Mouse (Mus musculus) thymus, adult 2 months (tissue): ENCODE data around the gene Olfr118. TPM values are rescaled to one million over a fixed set of nuclear protein-coding genes. Genes with fewer than 3 reads are reported as not detected.
"Not testable (repeated sequence)": the region's sequence is repeated elsewhere in the genome, so short reads cannot be mapped to it uniquely, and the experiment has no call there.

Source experiments
- DNase-seq: peaks from one replicate; pipeline ENCODE4 v3.0.0; 2021
- H3K27ac ChIP-seq: fragments of 200-500 bp; 2 replicates; pipeline ENCODE4 v1.5.1; 2012; ENCODE audit warnings: low read length, control low read depth; ENCODE audit not compliant: control insufficient read depth, insufficient read depth
- H3K27me3 ChIP-seq: fragments of 200-500 bp; 2 replicates; pipeline ENCODE4 v1.6.1; 2012; ENCODE audit warnings: mild to moderate bottlenecking, low read length, moderate library complexity, mixed read lengths; ENCODE audit not compliant: control insufficient read depth, insufficient read depth
- H3K36me3 ChIP-seq: fragments of 200-500 bp; 2 replicates; pipeline ENCODE4 v1.6.1; 2012; ENCODE audit warnings: mild to moderate bottlenecking, low read length, moderate library complexity; ENCODE audit not compliant: control insufficient read depth, insufficient read depth
- H3K4me1 ChIP-seq: fragments of 200-500 bp; replicated peaks from 2 replicates; pipeline ENCODE4 v1.6.1; 2012; ENCODE audit warnings: low read length; ENCODE audit not compliant: control insufficient read depth, insufficient read depth
- H3K4me3 ChIP-seq: fragments of 200-500 bp; 2 replicates; pipeline ENCODE4 v1.5.1; 2012; ENCODE audit warnings: mild to moderate bottlenecking, low read length, control low read depth, moderate library complexity; ENCODE audit not compliant: control insufficient read depth, insufficient read depth
- CTCF ChIP-seq: fragments of 200-500 bp; IDR thresholded peaks from 2 replicates; pipeline ENCODE4 v1.5.1; 2012; ENCODE audit warnings: mild to moderate bottlenecking, control low read depth, low read length, moderate library complexity, borderline replicate concordance; ENCODE audit not compliant: control insufficient read depth, poor library complexity, insufficient read depth; ENCODE audit errors: extremely low read depth
- POLR2A ChIP-seq: fragments of 200-500 bp; IDR thresholded peaks from 2 replicates; pipeline ENCODE4 v1.6.1; 2012; ENCODE audit warnings: mild to moderate bottlenecking, low read length, control low read depth, moderate library complexity; ENCODE audit not compliant: control insufficient read depth, poor library complexity, insufficient read depth; ENCODE audit errors: extremely low read depth
- WGBS: fragments of 180-500 bp; shearing (Covaris S2); methylation state at CpG from one replicate; pipeline ENCODE4 v1.1.7; 2018; 5-methylcytosine and 5-hydroxymethylcytosine counted together
- polyA plus RNA-seq: library from polyadenylated mRNA; depleted of rRNA; stranded (reverse); fragments of >200 nt; gene quantifications from 2 replicates; pipeline ENCODE4 v1.2.3, GENCODE M21; 2012; rRNA removed

Olfr118 gene
- polyA plus RNA-seq = not detected in 2 replicates

DNA sequence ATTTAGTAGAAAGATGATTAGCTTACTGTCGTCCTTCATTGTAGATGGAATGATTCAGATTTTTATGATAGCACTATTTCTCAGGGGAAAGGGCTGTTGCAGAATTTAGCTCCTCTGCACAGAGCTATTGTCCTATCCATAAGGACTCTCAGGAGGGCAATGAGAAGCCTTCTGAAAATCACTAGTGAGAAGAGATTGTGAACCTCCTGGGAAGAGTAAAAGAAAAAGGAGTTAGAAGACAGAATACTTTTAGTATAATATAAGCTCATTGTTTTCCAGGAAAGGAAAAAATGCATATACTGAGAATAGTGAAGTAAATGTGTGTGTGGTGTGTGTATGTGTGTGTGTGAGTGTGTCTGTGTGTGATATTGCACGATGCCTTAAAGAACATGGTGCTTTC is at the start of gene Olfr118:
Gene Olfr118, plus strand, starts transcription at position 301 of the 400 bp plus-strand sequence.
- H3K27me3 ChIP-seq = no peaks in the 10 kb centered on the region
- no peak for TF ChIP-seq POLR2A
- no peak for TF ChIP-seq CTCF
- H3K4me1 ChIP-seq = no peaks in the 10 kb centered on the region
- no peak within 1 kb of the TSS for H3K27ac ChIP-seq
- DNase-seq = no peak
- H3K4me3 ChIP-seq = no peak within 1 kb of the TSS
- no peaks in the 10 kb centered on the region for H3K36me3 ChIP-seq
- 76% methylated on average over 2 of the region's 2 CpGs for WGBS

DNA sequence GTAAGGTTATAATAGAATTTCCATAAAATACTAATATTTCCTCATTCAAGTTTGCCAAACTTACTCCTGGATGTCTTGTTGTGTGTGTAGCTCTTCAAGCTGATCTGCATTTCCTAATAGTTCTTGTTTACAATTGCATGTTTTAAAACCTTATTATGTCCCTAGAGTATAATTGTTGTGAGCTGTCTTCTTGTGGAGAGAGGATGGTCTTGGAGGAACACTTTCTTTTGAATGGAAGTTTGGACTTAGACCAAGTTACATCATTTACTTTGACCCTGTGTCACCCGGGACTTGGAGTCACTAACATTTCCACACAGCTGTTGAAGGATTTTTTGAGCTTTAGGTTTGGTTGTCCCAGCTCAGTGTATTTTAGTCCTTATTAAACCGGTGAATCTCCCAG is 39.8 kb upstream of the Olfr118 start, which contains the start of the genes Olfr115 and Olfr116:
Gene Olfr115, minus strand, starts transcription at position 101 of the 400 bp plus-strand sequence.
Gene Olfr116, minus strand, starts transcription at position 191 of the 400 bp plus-strand sequence.
- Histone ChIP-seq H3K36me3 (no peaks in the 10 kb centered on the region), H3K27me3 (no peaks in the 10 kb centered on the region), H3K4me1 (no peaks in the 10 kb centered on the region), H3K4me3 (no peak within 1 kb of the TSS), H3K27ac (no peak within 1 kb of the TSS)
- TF ChIP-seq POLR2A = no peak
- TF ChIP-seq CTCF = no peak
- 87% methylated on average over 2 of the region's 2 CpGs for WGBS
- DNase-seq = no peak

DNA sequence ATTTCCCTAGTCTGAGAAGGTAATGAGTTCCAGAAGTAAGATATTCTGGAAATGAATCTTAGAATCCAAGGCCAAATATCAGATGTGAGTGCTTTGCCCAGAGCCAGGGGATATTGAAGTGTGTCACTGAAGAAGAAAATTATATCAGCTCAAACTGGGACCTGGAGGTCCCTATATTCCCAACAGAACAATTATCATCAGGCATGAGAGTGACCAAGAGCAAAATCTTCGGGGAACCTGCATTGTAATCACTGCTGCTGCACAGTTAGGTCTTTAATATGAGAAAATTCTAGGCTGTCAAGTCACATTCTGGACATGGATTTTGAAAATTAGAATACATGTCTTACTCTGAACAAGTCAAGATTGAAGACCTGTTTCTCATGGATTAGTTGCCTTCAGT is 3.1 kb upstream of the Olfr118 start, which contains the start of gene Olfr117:
Gene Olfr117, minus strand, starts transcription at position 101 of the 400 bp plus-strand sequence.
- DNase-seq = no peak
- no peaks in the 10 kb centered on the region for H3K27me3 ChIP-seq
- no peaks in the 10 kb centered on the region for H3K4me1 ChIP-seq
- TF ChIP-seq CTCF (no peak), POLR2A (no peak)
- no peaks in the 10 kb centered on the region for H3K36me3 ChIP-seq
- H3K27ac ChIP-seq = no peak within 1 kb of the TSS
- H3K4me3 ChIP-seq = no peak within 1 kb of the TSS
- WGBS = 58% methylated on average over 1 of the region's 1 CpGs

DNA sequence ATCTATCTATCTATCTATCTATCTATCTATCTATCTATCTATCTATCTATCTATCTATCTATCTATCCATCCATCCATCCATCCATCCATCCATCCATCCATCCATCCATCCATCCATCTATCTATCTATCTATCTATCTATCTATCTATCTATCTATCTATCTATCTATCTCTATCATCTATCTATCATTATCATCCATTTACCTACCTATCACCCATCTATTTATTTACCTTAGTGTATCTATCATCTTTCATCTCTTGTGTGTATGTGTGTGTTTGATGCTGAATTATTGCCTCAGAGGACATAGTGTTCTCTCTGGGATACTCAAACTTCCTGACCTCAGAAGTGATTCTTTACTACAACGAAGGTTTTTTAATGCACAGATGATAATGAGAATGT is 29.5 kb downstream of the Olfr118 start, which contains the start of gene Olfr119:
Gene Olfr119, plus strand, starts transcription at position 301 of the 400 bp plus-strand sequence.
- H3K36me3 ChIP-seq = not testable (repeated sequence)
- 75% methylated on average over 1 of the region's 1 CpGs for WGBS

DNA sequence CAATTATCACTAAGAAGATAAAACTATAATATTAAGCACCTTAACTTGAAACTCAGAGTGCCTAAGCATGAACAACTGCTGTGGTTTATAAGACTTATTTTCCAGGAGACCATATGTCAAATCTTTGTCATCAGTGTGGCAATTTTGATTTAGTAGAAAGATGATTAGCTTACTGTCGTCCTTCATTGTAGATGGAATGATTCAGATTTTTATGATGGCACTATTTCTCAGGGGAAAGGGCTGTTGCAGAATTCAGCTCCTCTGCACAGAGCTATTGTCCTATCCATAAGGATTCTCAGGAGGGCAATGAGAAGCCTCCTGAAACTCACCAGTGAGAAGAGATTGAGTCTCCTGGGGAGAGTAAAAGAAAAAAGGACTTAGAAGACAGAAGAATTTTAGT is 54.7 kb downstream of the Olfr118 start, which contains the start of gene Olfr120:
Gene Olfr120, plus strand, starts transcription at position 301 of the 400 bp plus-strand sequence.
- Histone ChIP-seq H3K4me3 (no peak within 1 kb of the TSS), H3K27ac (no peak within 1 kb of the TSS), H3K27me3 (no peaks in the 10 kb centered on the region), H3K36me3 (no peaks in the 10 kb centered on the region), H3K4me1 (no peaks in the 10 kb centered on the region)
- 69% methylated on average over 1 of the region's 1 CpGs for WGBS
- TF ChIP-seq POLR2A (no peak), CTCF (no peak)
- no peak for DNase-seq

More for the DNA sequence above, 29.5 kb downstream of the Olfr118 start, which contains the start of gene Olfr119:
- H3K27me3 ChIP-seq, H3K27ac ChIP-seq, H3K4me1 ChIP-seq, H3K4me3 ChIP-seq, DNase-seq: not testable (repeated sequence)

Other genes with a start within 250 kb of the Olfr118 start
- not detected in 2 replicates for gene Olfr108, start 221.5 kb upstream of the Olfr118 start, polyA plus RNA-seq
- gene Olfr109, start 208.1 kb upstream of the Olfr118 start, polyA plus RNA-seq = not detected in 2 replicates
- 20.8 and 24.8 TPM in 2 replicates for gene H2-M2, start 183.4 kb upstream of the Olfr118 start, polyA plus RNA-seq
- gene Olfr110, start 174.5 kb upstream of the Olfr118 start, polyA plus RNA-seq = 0.24 and 0.77 TPM in 2 replicates
- 2.5 and 3.4 TPM in 2 replicates for gene Olfr111, start 159.0 kb upstream of the Olfr118 start, polyA plus RNA-seq
- gene Olfr112, start 97.5 kb upstream of the Olfr118 start, polyA plus RNA-seq = not detected in 2 replicates
- gene Olfr113, start 89.3 kb upstream of the Olfr118 start, polyA plus RNA-seq = not detected in 2 replicates
- gene Olfr114, start 74.2 kb upstream of the Olfr118 start, polyA plus RNA-seq = not detected in 2 replicates
- not detected in 2 replicates for gene Olfr115, start 39.9 kb upstream of the Olfr118 start, polyA plus RNA-seq
- gene Olfr116, start 39.8 kb upstream of the Olfr118 start, polyA plus RNA-seq = not detected in 2 replicates
- not detected in 2 replicates for gene Olfr117, start 3.2 kb upstream of the Olfr118 start, polyA plus RNA-seq
- gene Olfr119, start 29.6 kb downstream of the Olfr118 start, polyA plus RNA-seq = not detected in 2 replicates
- not detected in 2 replicates for gene Olfr120, start 54.8 kb downstream of the Olfr118 start, polyA plus RNA-seq
- not detected in 2 replicates for gene Olfr121, start 81.9 kb downstream of the Olfr118 start, polyA plus RNA-seq
- not detected in 2 replicates for gene Olfr122, start 101.6 kb downstream of the Olfr118 start, polyA plus RNA-seq
- gene Olfr123, start 126.5 kb downstream of the Olfr118 start, polyA plus RNA-seq = not detected in 2 replicates
- not detected in 2 replicates for gene Olfr124, start 132.9 kb downstream of the Olfr118 start, polyA plus RNA-seq
- gene Olfr125, start 166.0 kb downstream of the Olfr118 start, polyA plus RNA-seq = not detected in 2 replicates
- gene Olfr126, start 180.5 kb downstream of the Olfr118 start, polyA plus RNA-seq = not detected in 2 replicates
- 0.09 TPM in 1 of 2 replicates, not detected in the other for gene Olfr127, start 233.4 kb downstream of the Olfr118 start, polyA plus RNA-seq